Mouse (Mus musculus): Measurements from ENCODE around the gene Sept9.
"Not testable (repeated sequence)": the region's sequence is repeated elsewhere in the genome, so short reads cannot be mapped to it uniquely, and the experiment has no call there.

Gene Sept9

GRCm38 (mm10) chr11:117326140-117326725, 126.8 kb downstream of the Sept9 start:
- DNase-seq (ENCODE audit: low spot score), result no peak

GRCm38 (mm10) chr11:117326867-117327600, 127.6 kb downstream of the Sept9 start:
- no peak for DNase-seq (ENCODE audit: low spot score)

- DNase-seq (ENCODE audit: low spot score), result no peak
Observed at GRCm38 (mm10) chr11:117327633-117328032, 128.2 kb downstream of the Sept9 start.

- no peak for DNase-seq (ENCODE audit: low spot score)
Observed at GRCm38 (mm10) chr11:117330076-117330950, 130.9 kb downstream of the Sept9 start.

GRCm38 (mm10) chr11:117330951-117331254, 131.4 kb downstream of the Sept9 start:
- DNase-seq (ENCODE audit: low spot score), result no peak

GRCm38 (mm10) chr11:117331361-117332241, 132.1 kb downstream of the Sept9 start:
- DNase-seq (ENCODE audit: low spot score), result no peak

- DNase-seq (ENCODE audit: low spot score), result no peak
Observed at GRCm38 (mm10) chr11:117332242-117333149, 133.0 kb downstream of the Sept9 start.

GRCm38 (mm10) chr11:117333150-117333715, 133.8 kb downstream of the Sept9 start:
- no peak for DNase-seq (ENCODE audit: low spot score)

- no peak for DNase-seq (ENCODE audit: low spot score)
Observed at GRCm38 (mm10) chr11:117334101-117334500, 134.6 kb downstream of the Sept9 start.

GRCm38 (mm10) chr11:117335146-117335545, 135.7 kb downstream of the Sept9 start:
- no peak for DNase-seq (ENCODE audit: low spot score)

- no peak for DNase-seq (ENCODE audit: low spot score)
Observed at GRCm38 (mm10) chr11:117336081-117336788, 136.8 kb downstream of the Sept9 start.

- DNase-seq (ENCODE audit: low spot score), result no peak
Observed at GRCm38 (mm10) chr11:117337749-117338148, 138.3 kb downstream of the Sept9 start.

- DNase-seq (ENCODE audit: low spot score), result no peak
Observed at GRCm38 (mm10) chr11:117338503-117338902, 139.0 kb downstream of the Sept9 start.

GRCm38 (mm10) chr11:117339050-117339449, 139.6 kb downstream of the Sept9 start:
- no peak for DNase-seq (ENCODE audit: low spot score)

- no peak for DNase-seq (ENCODE audit: low spot score)
Observed at GRCm38 (mm10) chr11:117341218-117341617, 141.8 kb downstream of the Sept9 start.

- no peak for DNase-seq (ENCODE audit: low spot score)
Observed at GRCm38 (mm10) chr11:117342076-117342475, 142.6 kb downstream of the Sept9 start.

GRCm38 (mm10) chr11:117342490-117342889, 143.0 kb downstream of the Sept9 start:
- DNase-seq (ENCODE audit: low spot score), result not testable (repeated sequence)

- no peak for DNase-seq (ENCODE audit: low spot score)
Observed at GRCm38 (mm10) chr11:117343800-117344199, 144.3 kb downstream of the Sept9 start.

- no peak for DNase-seq (ENCODE audit: low spot score)
Observed at GRCm38 (mm10) chr11:117344339-117345021, 145.0 kb downstream of the Sept9 start.

All from urinary bladder, postnatal 10 days (tissue).